Mouse (Mus musculus) forebrain, embryonic 15.5 days (tissue): ENCODE data around the gene Wdr82. TPM values are rescaled to one million over a fixed set of nuclear protein-coding genes. Genes with fewer than 3 reads are reported as not detected.

Experiments
- ATAC-seq: fragments of 200-750 bp; cut with Nextera tagmentation; replicated peaks from 2 replicates; pipeline ENCODE4 v1.8.0; 2017; ENCODE audit warnings: mild to moderate bottlenecking, moderate TSS enrichment, moderate library complexity
- H3K27ac ChIP-seq: fragments of 300-500 bp; sonication (generic); replicated peaks from 2 replicates; pipeline ENCODE4 v1.5.1; 2015; ENCODE audit warnings: mild to moderate bottlenecking, inconsistent platforms
- H3K27me3 ChIP-seq: fragments of 300-500 bp; sonication (generic); 2 replicates; pipeline ENCODE4 v1.6.1; 2015; ENCODE audit warnings: inconsistent platforms
- H3K36me3 ChIP-seq: fragments of 300-500 bp; sonication (generic); 2 replicates; pipeline ENCODE4 v1.6.1; 2015; ENCODE audit warnings: mild to moderate bottlenecking, inconsistent platforms
- H3K4me1 ChIP-seq: fragments of 300-500 bp; sonication (generic); 2 replicates; pipeline ENCODE4 v1.6.1; 2015; ENCODE audit warnings: inconsistent platforms
- H3K4me2 ChIP-seq: fragments of 300-500 bp; sonication (generic); replicated peaks from 2 replicates; pipeline ENCODE4 v1.6.1; 2015; ENCODE audit warnings: mild to moderate bottlenecking, inconsistent platforms
- H3K4me3 ChIP-seq: fragments of 300-500 bp; sonication (generic); 2 replicates; pipeline ENCODE4 v1.5.1; 2015; ENCODE audit warnings: mild to moderate bottlenecking, inconsistent platforms
- H3K9ac ChIP-seq: fragments of 300-500 bp; sonication (generic); replicated peaks from 2 replicates; pipeline ENCODE4 v1.6.1; 2015; ENCODE audit warnings: mild to moderate bottlenecking, inconsistent platforms
- H3K9me3 ChIP-seq: fragments of 300-500 bp; sonication (generic); 2 replicates; pipeline ENCODE4 v1.6.1; 2016; ENCODE audit warnings: inconsistent platforms
- WGBS: fragments of 180-500 bp; shearing (Covaris S2); methylation state at CpG from one replicate; pipeline ENCODE4 v1.1.7; 2015; ENCODE audit warnings: mixed read lengths; 5-methylcytosine and 5-hydroxymethylcytosine counted together
- microRNA counts: library from miRNA; unstranded; fragments of <30 nt; microRNA quantifications from one replicate; lab custom pipeline; 2016
- microRNA-seq: library from miRNA; unstranded; fragments of <30 nt; microRNA quantifications from one replicate; pipeline ENCODE4, GENCODE M21; 2016
- polyA plus RNA-seq: library from polyadenylated mRNA; unstranded; fragments of >200 nt; fragmentation: Nextera tagmentation; extraction: Ambion mirVana; gene quantifications from 2 replicates; pipeline ENCODE4 v1.2.1, GENCODE M21; 2015

Gene Wdr82
- polyA plus RNA-seq, 1 experiment from 2014 or later = 41.5 TPM

- ATAC-seq = no peak
- no peaks in the 10 kb centered on the region for H3K9me3 ChIP-seq
- no peak overlapping the region for H3K9ac ChIP-seq
- H3K36me3 ChIP-seq = peaks cover 50% of the 10 kb centered on the region
- 99% methylated on average over 3 of the region's 3 CpGs for WGBS
- no peak overlapping the region for H3K27ac ChIP-seq
- H3K27me3 ChIP-seq = no peaks in the 10 kb centered on the region
- H3K4me3 ChIP-seq = no peak overlapping the region
- H3K4me1 ChIP-seq = no peaks in the 10 kb centered on the region
- H3K4me2 ChIP-seq = no peak overlapping the region
Measured at GRCm38 (mm10) chr9:106232956-106233355, 62.2 kb downstream of the Wdr82 start.

- 83% methylated on average over 6 of the region's 6 CpGs for WGBS
- Histone ChIP-seq H3K4me2 (no peak overlapping the region), H3K4me3 (no peak overlapping the region), H3K4me1 (no peaks in the 10 kb centered on the region), H3K36me3 (peaks cover 60% of the 10 kb centered on the region), H3K27ac (no peak overlapping the region), H3K27me3 (no peaks in the 10 kb centered on the region), H3K9me3 (no peaks in the 10 kb centered on the region), H3K9ac (no peak overlapping the region)
- no peak for ATAC-seq
Measured at GRCm38 (mm10) chr9:106233953-106234352, 63.2 kb downstream of the Wdr82 start.

DNA sequence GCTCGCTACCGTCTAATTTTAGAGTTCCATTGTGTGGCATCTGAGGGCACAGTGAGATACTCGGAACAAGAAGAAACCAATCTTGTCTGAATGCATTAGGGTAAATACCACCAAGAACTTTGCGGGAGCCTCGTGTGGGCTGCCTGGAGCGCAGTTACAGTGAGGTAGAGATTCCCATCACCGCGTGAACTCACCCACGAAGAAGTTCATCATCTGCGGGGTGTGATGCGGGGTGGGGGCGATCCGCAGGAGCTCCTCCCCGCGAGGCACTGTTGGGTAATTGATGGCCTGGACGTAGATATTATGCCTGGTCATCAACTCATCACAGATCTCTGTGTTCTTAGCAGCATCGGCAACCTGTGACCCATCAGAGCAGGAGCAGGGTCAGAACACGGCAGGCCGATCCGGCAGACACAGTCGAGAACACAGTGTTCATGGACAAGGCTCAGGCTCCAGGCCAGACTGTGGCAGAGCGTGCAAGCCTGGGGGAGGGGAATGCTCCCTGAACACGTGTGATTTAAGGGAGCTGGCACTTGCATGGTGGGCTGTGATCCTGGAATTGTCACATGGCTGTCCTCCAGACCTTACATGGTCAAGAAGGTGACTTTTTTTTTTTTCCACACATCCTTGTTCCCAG, 64.6 kb downstream of the Wdr82 start:
- Histone ChIP-seq H3K4me3 (no peak overlapping the region), H3K27ac (no peak overlapping the region), H3K9ac (no peak overlapping the region), H3K4me2 (no peak overlapping the region), H3K36me3 (peaks cover 70% of the 10 kb centered on the region), H3K4me1 (no peaks in the 10 kb centered on the region), H3K9me3 (no peaks in the 10 kb centered on the region), H3K27me3 (no peaks in the 10 kb centered on the region)
- ATAC-seq = no peak
- 91% methylated on average over 23 of the region's 23 CpGs for WGBS

- H3K4me2 ChIP-seq = no peak overlapping the region
- H3K9me3 ChIP-seq = no peaks in the 10 kb centered on the region
- H3K27ac ChIP-seq = no peak overlapping the region
- no peaks in the 10 kb centered on the region for H3K27me3 ChIP-seq
- no peak overlapping the region for H3K9ac ChIP-seq
- H3K4me1 ChIP-seq = no peaks in the 10 kb centered on the region
- WGBS = 91% methylated on average over 23 of the region's 23 CpGs
- H3K36me3 ChIP-seq = peaks cover 80% of the 10 kb centered on the region
- no peak overlapping the region for H3K4me3 ChIP-seq
- ATAC-seq = no peak
Measured at GRCm38 (mm10) chr9:106236156-106236817, 65.6 kb downstream of the Wdr82 start.

GRCm38 (mm10) chr9:106236818-106237211, 66.1 kb downstream of the Wdr82 start:
- Histone ChIP-seq H3K4me1 (no peaks in the 10 kb centered on the region), H3K27me3 (no peaks in the 10 kb centered on the region), H3K4me3 (no peak overlapping the region), H3K36me3 (peaks cover 85% of the 10 kb centered on the region), H3K27ac (no peak overlapping the region), H3K9ac (no peak overlapping the region), H3K9me3 (no peaks in the 10 kb centered on the region), H3K4me2 (no peak overlapping the region)
- 73% methylated on average over 3 of the region's 3 CpGs for WGBS
- ATAC-seq = no peak

DNA sequence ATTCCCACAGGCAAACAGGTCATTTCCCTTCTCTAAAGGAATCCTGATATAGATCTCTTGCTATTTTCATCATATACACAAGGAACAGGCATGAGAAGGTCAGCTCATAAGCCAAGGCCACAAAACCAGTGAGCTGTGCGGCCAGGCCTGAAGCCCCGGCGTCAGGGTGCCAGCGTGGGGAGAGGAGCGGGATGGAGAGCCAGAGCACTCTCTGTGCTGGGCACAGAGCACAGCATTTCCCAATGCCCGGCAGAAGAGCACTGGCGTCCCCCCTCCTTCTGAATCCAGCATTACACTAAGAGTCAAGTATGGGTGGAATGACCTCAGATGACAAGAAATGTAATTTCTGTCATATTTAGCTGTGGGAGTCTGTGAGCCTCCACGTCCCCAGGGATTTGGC, 66.7 kb downstream of the Wdr82 start:
- H3K27me3 ChIP-seq = no peaks in the 10 kb centered on the region
- no peaks in the 10 kb centered on the region for H3K9me3 ChIP-seq
- H3K36me3 ChIP-seq = peaks cover 91% of the 10 kb centered on the region
- H3K27ac ChIP-seq = no peak overlapping the region
- WGBS = 89% methylated on average over 8 of the region's 8 CpGs
- H3K9ac ChIP-seq = no peak overlapping the region
- no peak for ATAC-seq
- H3K4me3 ChIP-seq = no peak overlapping the region
- no peak overlapping the region for H3K4me2 ChIP-seq
- no peaks in the 10 kb centered on the region for H3K4me1 ChIP-seq

DNA sequence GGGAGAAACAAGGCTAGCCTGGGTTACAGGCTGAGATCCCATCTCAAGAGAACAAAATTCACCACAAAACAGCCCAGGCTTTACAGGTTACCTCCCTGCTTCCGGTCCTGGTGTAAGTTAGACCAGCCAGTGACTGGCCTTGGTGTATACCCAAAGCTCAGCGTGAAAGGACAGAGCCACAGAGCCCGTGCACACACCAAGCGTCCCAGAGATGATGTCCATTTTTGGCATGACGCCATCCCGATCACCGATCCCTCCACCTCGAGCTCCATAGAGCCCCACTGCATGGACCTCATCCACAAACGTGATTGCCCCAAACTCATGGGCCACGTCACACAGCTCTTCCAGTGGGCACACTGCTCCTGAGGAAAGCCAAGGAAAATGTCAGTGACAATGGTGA, 67.2 kb downstream of the Wdr82 start:
- WGBS = 93% methylated on average over 10 of the region's 10 CpGs
- H3K9me3 ChIP-seq = no peaks in the 10 kb centered on the region
- no peak overlapping the region for H3K27ac ChIP-seq
- no peak overlapping the region for H3K4me3 ChIP-seq
- H3K4me2 ChIP-seq = no peak overlapping the region
- no peak for ATAC-seq
- H3K27me3 ChIP-seq = no peaks in the 10 kb centered on the region
- H3K36me3 ChIP-seq = peaks cover 92% of the 10 kb centered on the region
- H3K9ac ChIP-seq = no peak overlapping the region
- no peaks in the 10 kb centered on the region for H3K4me1 ChIP-seq

MicroRNAs within 50 kb of the gene (microRNA counts, 519-probe panel; counts per million panel counts)
- 4,781 counts per million, percentile 98 among the panel's probes with 10 or more counts for microRNA mmu-let-7g (lab: Ali Mortazavi, UCI)

Small RNA genes within 50 kb of the gene (microRNA-seq; reads per million reads assigned to microRNA genes)
- 178 reads per million, percentile 62 among the genes with 10 or more reads in this experiment for gene Mir135a-1
- 56,726 reads per million, percentile 100 among the genes with 10 or more reads in this experiment for gene Mirlet7g

Other genes starting within 250 kb of the Wdr82 start
- 0.32 and 0.38 TPM in 2 replicates for gene Col6a5, start 210.3 kb upstream of the Wdr82 start, polyA plus RNA-seq
- gene Col6a4, start 74.1 kb upstream of the Wdr82 start, polyA plus RNA-seq = 0.53 and 0.86 TPM in 2 replicates
- 2.9 and 3.2 TPM in 2 replicates for gene Glyctk, start 12.8 kb upstream of the Wdr82 start, polyA plus RNA-seq
- gene Ppm1m, start 28.8 kb downstream of the Wdr82 start, polyA plus RNA-seq = 15.4 and 15.8 TPM in 2 replicates
- gene Twf2, start 32.2 kb downstream of the Wdr82 start, polyA plus RNA-seq = 54.8 and 57.3 TPM in 2 replicates
- gene Tlr9, start 51.7 kb downstream of the Wdr82 start, polyA plus RNA-seq = not detected in 2 replicates
- gene Alas1, start 77.7 kb downstream of the Wdr82 start, polyA plus RNA-seq = 93.6 and 101 TPM in 2 replicates
- 13.1 and 13.4 TPM in 2 replicates for gene Poc1a, start 110.1 kb downstream of the Wdr82 start, polyA plus RNA-seq
- gene Dusp7, start 197.7 kb downstream of the Wdr82 start, polyA plus RNA-seq = 9.2 and 10.4 TPM in 2 replicates